ENCODE assay signal across 8 mouse cellular contexts in the genomic region with DNA sequence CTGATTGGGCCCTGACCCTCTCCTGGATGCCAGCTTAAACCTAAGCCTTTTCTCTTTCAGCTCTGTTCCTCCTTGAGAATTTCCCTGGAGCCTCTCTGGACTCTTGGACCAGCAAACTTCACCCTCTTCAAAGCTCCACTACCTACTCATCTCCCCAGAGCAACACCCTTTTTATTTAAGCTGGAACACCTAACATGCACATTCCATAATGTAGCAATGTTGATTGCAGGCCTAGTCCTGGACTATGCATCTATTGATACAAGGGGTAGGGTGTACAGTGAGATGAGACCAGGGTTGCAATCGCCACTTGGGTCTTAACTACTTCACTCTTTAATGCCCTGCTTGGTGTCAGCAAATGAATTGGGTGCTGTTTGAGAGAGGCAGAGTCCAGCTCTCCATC. TPM values are rescaled to one million over a fixed set of nuclear protein-coding genes. Genes with fewer than 3 reads are reported as not detected.
DNase-seq lines count a peak whose midpoint lies in the region; ATAC-seq and TF ChIP-seq lines count a peak whose summit lies in the region.

No protein-coding gene starts in this region.

- TF ChIP-seq CTCF in heart, postnatal 0 days (IDR thresholded peaks at IDR 0.05; ENCODE audit: low read depth) = no peak
- TF ChIP-seq CTCF in bone marrow macrophage, adult 2 months (IDR thresholded peaks at IDR 0.05; ENCODE audit: low read depth, low read length) = no peak

- ATAC-seq in heart, postnatal 0 days (ENCODE audit: insufficient read depth, low read depth) = no peak
- ATAC-seq in hindbrain, embryonic 11.5 days (ENCODE audit: low FRiP score) = 0 out of 2 replicates have a peak, but pooled peaks have one; percentile 23

- no peak for TF ChIP-seq POLR2A in bone marrow macrophage, adult 2 months (IDR thresholded peaks at IDR 0.05; ENCODE audit: borderline replicate concordance, low read depth, low read length)

- peak overlapping the region; percentile 87; the same call in 1 of the 2 replicates for H3K4me2 ChIP-seq in heart, postnatal 0 days (ENCODE audit: low read depth, low read length)
- H3K4me2 ChIP-seq in hindbrain, embryonic 11.5 days (replicated peaks; ENCODE audit: low read depth, low read length) = peak overlapping the region; percentile 50

- H3K36me3 ChIP-seq in heart, postnatal 0 days (replicated peaks; ENCODE audit: control insufficient read depth, insufficient read depth, low read length) = peaks cover 26% of the 10 kb centered on the region
- H3K36me3 ChIP-seq in hindbrain, embryonic 11.5 days (ENCODE audit: control insufficient read depth, insufficient read depth, low read length) = no peaks in the 10 kb centered on the region
- peaks cover 27% of the 10 kb centered on the region for H3K36me3 ChIP-seq in midbrain, embryonic 10.5 days

- intact Hi-C loops in heart, postnatal 36 days (cut with DNase I) = no loop called here

- peak overlapping the region; percentile 92 for H3K27ac ChIP-seq in heart, postnatal 0 days (ENCODE audit: low read depth)
- peak overlapping the region; percentile 98 for H3K27ac ChIP-seq in bone marrow macrophage, adult 2 months (ENCODE audit: insufficient read depth, low read depth, low read length)
- no peak overlapping the region for H3K27ac ChIP-seq in hindbrain, embryonic 11.5 days (ENCODE audit: low read depth, low read length)
- peak overlapping the region; percentile 87 for H3K27ac ChIP-seq in midbrain, embryonic 10.5 days (replicated peaks)

- no peak overlapping the region for H3K9ac ChIP-seq in heart, postnatal 0 days (replicated peaks; ENCODE audit: low read depth, low read length)
- H3K9ac ChIP-seq in hindbrain, embryonic 11.5 days (ENCODE audit: low read depth, low read length) = peak overlapping the region; percentile 2; the same call in 1 of the 2 replicates

- no peaks in the 10 kb centered on the region for H3K9me3 ChIP-seq in heart, postnatal 0 days (replicated peaks; ENCODE audit: control insufficient read depth, low read length)
- no peaks in the 10 kb centered on the region for H3K9me3 ChIP-seq in hindbrain, embryonic 11.5 days (ENCODE audit: control insufficient read depth, low read length)
- H3K9me3 ChIP-seq in midbrain, embryonic 10.5 days (replicated peaks) = no peaks in the 10 kb centered on the region

- no peak for DNase-seq in heart, postnatal 0 days (ENCODE audit: low spot score)
- no peak for DNase-seq in heart, postnatal 36 days
- DNase-seq in hindbrain, embryonic 11.5 days (ENCODE audit: low spot score) = no peak
- DNase-seq in midbrain, embryonic 10.5 days (ENCODE audit: low spot score) = no peak
- DNase-seq in urinary bladder, postnatal 25 days (ENCODE audit: low spot score) = no peak
- no peak for DNase-seq in urinary bladder, adult 18-20 months (ENCODE audit: low spot score in 2 of 2)
- DNase-seq in thymus, postnatal 36 days = no peak

- H3K4me3 ChIP-seq in heart, postnatal 0 days (ENCODE audit: low read depth, low read length) = peak overlapping the region; percentile 77
- peak overlapping the region; percentile 26; the same call in 1 of the 2 replicates for H3K4me3 ChIP-seq in bone marrow macrophage, adult 2 months (ENCODE audit: insufficient read depth, low read length)
- peak overlapping the region; percentile 77 for H3K4me3 ChIP-seq in hindbrain, embryonic 11.5 days (ENCODE audit: low read depth, low read length)
- H3K4me3 ChIP-seq in midbrain, embryonic 10.5 days = peak overlapping the region; percentile 72

- no peaks in the 10 kb centered on the region for H3K27me3 ChIP-seq in heart, postnatal 0 days (ENCODE audit: control insufficient read depth, insufficient read depth, low read length)
- no peaks in the 10 kb centered on the region for H3K27me3 ChIP-seq in hindbrain, embryonic 11.5 days (ENCODE audit: control insufficient read depth, insufficient read depth, low read length)
- no peaks in the 10 kb centered on the region for H3K27me3 ChIP-seq in midbrain, embryonic 10.5 days (ENCODE audit: low read depth, poor library complexity, severe bottlenecking)

- peaks cover 14% of the 10 kb centered on the region for H3K4me1 ChIP-seq in heart, postnatal 0 days (ENCODE audit: control insufficient read depth, insufficient read depth)
- peaks cover 53% of the 10 kb centered on the region for H3K4me1 ChIP-seq in bone marrow macrophage, adult 2 months (ENCODE audit: control insufficient read depth, insufficient read depth, low read length)
- H3K4me1 ChIP-seq in hindbrain, embryonic 11.5 days (replicated peaks; ENCODE audit: control insufficient read depth, insufficient read depth, low read length) = peaks cover 7% of the 10 kb centered on the region
- H3K4me1 ChIP-seq in midbrain, embryonic 10.5 days = peaks cover 33% of the 10 kb centered on the region

- WGBS in heart, postnatal 0 days = 87% methylated on average over 1 of the region's 1 CpGs
- 89% methylated on average over 1 of the region's 1 CpGs for WGBS in hindbrain, embryonic 11.5 days
- WGBS in midbrain, embryonic 10.5 days = 94% methylated on average over 1 of the region's 1 CpGs

- TF ChIP-seq EP300 in heart, postnatal 0 days (IDR thresholded peaks at IDR 0.05; ENCODE audit: low read depth) = no peak

RNA-seq across cellular contexts. Expression of a gene that starts 0.4 kb away (rescaled TPM):
- total RNA-seq in heart, postnatal 0 days (2014; rRNA removed; ENCODE audit: low replicate concordance) = 1,049 and 1,105 TPM in 2 replicates
- polyA plus RNA-seq in heart, postnatal 0 days (2015; fragmentation: Nextera tagmentation; extraction: Ambion mirVana) = 484 and 489 TPM in 2 replicates
- 100 to 1,000 TPM; 830 to 843 TPM for total RNA-seq in heart, postnatal 36 days (2021)
- 2,800 and 3,060 TPM in 2 replicates for polyA plus RNA-seq in bone marrow macrophage, adult 2 months (2012; ENCODE audit: insufficient read depth, insufficient read length, missing spikeins)
- polyA plus RNA-seq in hindbrain, embryonic 11.5 days (2014; fragmentation: Nextera tagmentation; extraction: Ambion mirVana) = 168 and 200 TPM in 2 replicates
- 145 and 171 TPM in 2 replicates for polyA plus RNA-seq in midbrain, embryonic 10.5 days (2016; fragmentation: Nextera tagmentation; extraction: Ambion mirVana)

RNA-seq across cellular contexts. Expression of a gene that starts 5.7 kb away (rescaled TPM):
- total RNA-seq in heart, postnatal 0 days (2014; rRNA removed; ENCODE audit: low replicate concordance) = not detected in 2 replicates
- 0.85 TPM in 1 of 2 replicates, not detected in the other for polyA plus RNA-seq in heart, postnatal 0 days (2015; fragmentation: Nextera tagmentation; extraction: Ambion mirVana)
- total RNA-seq in heart, postnatal 36 days (2021) = 1 to 10 TPM in 1 of 2 experiments, under 1 TPM in 1; 0.72 to 8.2 TPM
- 1.1 TPM in 1 of 2 replicates, not detected in the other for polyA plus RNA-seq in bone marrow macrophage, adult 2 months (2012; ENCODE audit: insufficient read depth, insufficient read length, missing spikeins)
- not detected in 2 replicates for polyA plus RNA-seq in hindbrain, embryonic 11.5 days (2014; fragmentation: Nextera tagmentation; extraction: Ambion mirVana)
- polyA plus RNA-seq in midbrain, embryonic 10.5 days (2016; fragmentation: Nextera tagmentation; extraction: Ambion mirVana) = 0.75 TPM in 1 of 2 replicates, not detected in the other

RNA-seq across cellular contexts. Expression of a gene that starts 14.6 kb away (rescaled TPM):
- 0.62 and 4.0 TPM in 2 replicates for total RNA-seq in heart, postnatal 0 days (2014; rRNA removed; ENCODE audit: low replicate concordance)
- 3.4 and 3.9 TPM in 2 replicates for polyA plus RNA-seq in heart, postnatal 0 days (2015; fragmentation: Nextera tagmentation; extraction: Ambion mirVana)
- total RNA-seq in heart, postnatal 36 days (2021) = 1 to 10 TPM; 1.8 to 2.0 TPM
- polyA plus RNA-seq in bone marrow macrophage, adult 2 months (2012; ENCODE audit: insufficient read depth, insufficient read length, missing spikeins) = 0.59 TPM in 1 of 2 replicates, not detected in the other
- polyA plus RNA-seq in hindbrain, embryonic 11.5 days (2014; fragmentation: Nextera tagmentation; extraction: Ambion mirVana) = 0.39 and 0.47 TPM in 2 replicates
- 0.41 and 0.50 TPM in 2 replicates for polyA plus RNA-seq in midbrain, embryonic 10.5 days (2016; fragmentation: Nextera tagmentation; extraction: Ambion mirVana)

RNA-seq across cellular contexts. Expression of a gene that starts 46.5 kb away (rescaled TPM):
- 18.0 TPM in 1 of 2 replicates, not detected in the other for total RNA-seq in heart, postnatal 0 days (2014; rRNA removed; ENCODE audit: low replicate concordance)
- 0.10 TPM in 1 of 2 replicates, not detected in the other for polyA plus RNA-seq in heart, postnatal 0 days (2015; fragmentation: Nextera tagmentation; extraction: Ambion mirVana)
- total RNA-seq in heart, postnatal 36 days (2021) = not detected
- polyA plus RNA-seq in bone marrow macrophage, adult 2 months (2012; ENCODE audit: insufficient read depth, insufficient read length, missing spikeins) = 5.6 TPM in 2 replicates
- polyA plus RNA-seq in hindbrain, embryonic 11.5 days (2014; fragmentation: Nextera tagmentation; extraction: Ambion mirVana) = not detected in 2 replicates
- polyA plus RNA-seq in midbrain, embryonic 10.5 days (2016; fragmentation: Nextera tagmentation; extraction: Ambion mirVana) = 0.34 TPM in 1 of 2 replicates, not detected in the other

RNA-seq across cellular contexts. Expression of a gene that starts 53.4 kb away (rescaled TPM):
- not detected in 2 replicates for total RNA-seq in heart, postnatal 0 days (2014; rRNA removed; ENCODE audit: low replicate concordance)
- polyA plus RNA-seq in heart, postnatal 0 days (2015; fragmentation: Nextera tagmentation; extraction: Ambion mirVana) = 8.9 and 9.9 TPM in 2 replicates
- total RNA-seq in heart, postnatal 36 days (2021) = 1 to 10 TPM; 1.6 to 3.4 TPM
- 10.2 and 13.8 TPM in 2 replicates for polyA plus RNA-seq in bone marrow macrophage, adult 2 months (2012; ENCODE audit: insufficient read depth, insufficient read length, missing spikeins)
- 1.4 and 1.7 TPM in 2 replicates for polyA plus RNA-seq in hindbrain, embryonic 11.5 days (2014; fragmentation: Nextera tagmentation; extraction: Ambion mirVana)
- 0.52 and 1.5 TPM in 2 replicates for polyA plus RNA-seq in midbrain, embryonic 10.5 days (2016; fragmentation: Nextera tagmentation; extraction: Ambion mirVana)

Comparison
In these comparisons a context has a peak if more than half of its experiments do, and no peak if none do; other contexts are left out.
1. H3K4me3 ChIP-seq: peak in every context shown above with its lines; median percentile 77 in heart, postnatal 0 days; 77 in hindbrain, embryonic 11.5 days; 72 in midbrain, embryonic 10.5 days; 26 in bone marrow macrophage, adult 2 months.